Mouse (Mus musculus) brain, embryonic 14.5 days (tissue): ENCODE measurements around the gene Zdhhc3.

Source experiments
- CTCF ChIP-seq: fragments of 200-500 bp; IDR thresholded peaks from 2 replicates; pipeline ENCODE4 v1.5.1; 2012; ENCODE audit warnings: inconsistent platforms, mild to moderate bottlenecking, moderate library complexity, borderline replicate concordance; ENCODE audit not compliant: insufficient read depth, insufficient read length; ENCODE audit errors: extremely low read depth
- POLR2A ChIP-seq: fragments of 200-500 bp; IDR thresholded peaks from 2 replicates; pipeline ENCODE4 v1.6.1; 2012; ENCODE audit warnings: mild to moderate bottlenecking, inconsistent platforms, borderline replicate concordance; ENCODE audit not compliant: poor library complexity, insufficient read depth, insufficient read length, severe bottlenecking; ENCODE audit errors: extremely low read depth

DNA sequence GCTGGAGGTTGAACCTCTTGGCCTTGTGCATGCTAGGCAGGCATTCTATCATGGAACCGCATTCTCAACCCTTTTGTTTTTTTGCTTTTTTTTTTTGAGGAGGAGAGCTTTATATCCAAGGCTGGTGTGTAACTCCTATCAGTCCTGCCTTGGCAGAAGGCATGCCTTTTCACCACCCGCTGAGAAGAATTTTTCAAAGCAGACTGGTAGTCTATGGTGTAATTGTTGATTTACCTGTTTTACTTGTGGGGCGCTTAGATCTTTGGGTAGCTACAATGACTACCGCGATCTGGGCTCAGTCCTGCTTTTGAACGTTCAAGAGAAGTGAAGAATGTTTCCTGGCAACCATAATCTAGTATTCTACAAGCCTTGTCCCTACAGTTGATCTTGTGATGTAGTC lies 926 bp upstream of the Zdhhc3 start:
- TF ChIP-seq CTCF (no peak), POLR2A (no peak)
